ENCODE assay signal across 8 mouse cellular contexts in the genomic region with DNA sequence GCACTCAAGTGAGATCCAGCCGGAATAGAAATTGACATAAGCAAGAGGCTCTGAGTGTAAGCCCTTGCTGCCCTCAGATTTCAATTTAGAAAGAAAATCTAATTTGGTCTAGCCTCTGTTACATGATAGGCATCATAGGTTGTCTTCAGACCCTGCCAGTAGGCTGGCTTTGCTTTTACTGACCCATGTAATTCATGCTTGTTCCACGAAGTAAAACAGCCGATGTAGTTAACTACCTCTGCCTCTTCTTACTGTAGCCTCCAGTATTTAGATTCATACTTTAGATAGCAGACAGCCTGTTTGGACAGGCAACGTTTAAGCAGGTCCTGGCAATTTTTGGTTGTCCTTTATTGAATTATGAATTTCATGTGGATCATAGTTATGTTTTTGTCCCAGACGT. TPM values are rescaled to one million over a fixed set of nuclear protein-coding genes. Genes with fewer than 3 reads are reported as not detected.
DNase-seq lines count a peak whose midpoint lies in the region; ATAC-seq and TF ChIP-seq lines count a peak whose summit lies in the region.

No protein-coding gene starts in this region.

- TF ChIP-seq EP300 in liver, embryonic 14.5 days (IDR thresholded peaks at IDR 0.05; ENCODE audit: low read depth): no peak

- no peaks in the 10 kb centered on the region for H3K9me3 ChIP-seq in neural tube, embryonic 11.5 days (ENCODE audit: control insufficient read depth, low read length)
- no peaks in the 10 kb centered on the region for H3K9me3 ChIP-seq in liver, embryonic 14.5 days (ENCODE audit: control insufficient read depth, low read length)

- no peak for ATAC-seq in neural tube, embryonic 11.5 days (ENCODE audit: insufficient read depth, low FRiP score, low TSS enrichment)
- no peak for ATAC-seq in liver, embryonic 14.5 days (ENCODE audit: insufficient read depth)
- no peak for ATAC-seq in erythroblast, adult 5-6 weeks (replicated peaks; ENCODE audit: low FRiP score, poor library complexity, severe bottlenecking)

- peak overlapping the region; percentile 84 for H3K4me2 ChIP-seq in neural tube, embryonic 11.5 days (ENCODE audit: low read depth)
- peak overlapping the region; percentile 95 for H3K4me2 ChIP-seq in liver, embryonic 14.5 days (ENCODE audit: low read depth)

- no peaks in the 10 kb centered on the region for H3K27me3 ChIP-seq in neural tube, embryonic 11.5 days (ENCODE audit: control insufficient read depth, insufficient read depth, low read length)
- peaks cover 4% of the 10 kb centered on the region for H3K27me3 ChIP-seq in liver, embryonic 14.5 days (ENCODE audit: control insufficient read depth, insufficient read depth, low read length)

- TF ChIP-seq CTCF in liver, embryonic 14.5 days (IDR thresholded peaks at IDR 0.05; ENCODE audit: low read depth): no peak

- H3K9ac ChIP-seq in neural tube, embryonic 11.5 days (ENCODE audit: low read length): no peak overlapping the region; the same call in 1 of the 2 replicates
- H3K9ac ChIP-seq in liver, embryonic 14.5 days (replicated peaks): no peak overlapping the region; the same call in 1 of the 2 replicates

- peak overlapping the region; percentile 76; the same call in 1 of the 2 replicates for H3K4me3 ChIP-seq in neural tube, embryonic 11.5 days (ENCODE audit: low read depth, low read length)
- peak overlapping the region in 1 of 2 experiments; percentile 77; a peak in 2 of 4 replicates for H3K4me3 ChIP-seq in liver, embryonic 14.5 days (ENCODE audit: insufficient read depth in 1 of 2, low read depth in 2 of 2, low read length in 2 of 2)

- WGBS in neural tube, embryonic 11.5 days: 72% methylated on average over 5 of the region's 5 CpGs
- WGBS in liver, embryonic 14.5 days (ENCODE audit: insufficient replicate concordance): 45% methylated on average over 5 of the region's 5 CpGs

- DNase-seq in gastrocnemius, adult 18-20 months (ENCODE audit: low spot score): peak; percentile 24
- no peak for DNase-seq in gastrocnemius, adult 8-10 months (ENCODE audit: low spot score in 2 of 2)
- DNase-seq in neural tube, embryonic 11.5 days (ENCODE audit: low spot score): no peak
- DNase-seq in neural tube, embryonic 10.5 days (ENCODE audit: extremely low spot score, low spot score): no peak
- no peak for DNase-seq in liver, embryonic 14.5 days (ENCODE audit: low read depth in 3 of 3, low spot score in 3 of 3)
- DNase-seq in ovary, postnatal 10 days (ENCODE audit: low spot score): no peak
- no peak for DNase-seq in embryo, embryonic 10 days (ENCODE audit: low spot score)

- no peak overlapping the region for H3K27ac ChIP-seq in neural tube, embryonic 11.5 days (ENCODE audit: low read depth, low read length)
- H3K27ac ChIP-seq in liver, embryonic 14.5 days: no peak overlapping the region

- no peaks in the 10 kb centered on the region for H3K36me3 ChIP-seq in neural tube, embryonic 11.5 days (ENCODE audit: control insufficient read depth, insufficient read depth, low read length)
- H3K36me3 ChIP-seq in liver, embryonic 14.5 days (replicated peaks; ENCODE audit: control insufficient read depth, insufficient read depth, low read depth): no peaks in the 10 kb centered on the region

- H3K4me1 ChIP-seq in neural tube, embryonic 11.5 days (ENCODE audit: control insufficient read depth, insufficient read depth, low read length): peaks cover 9% of the 10 kb centered on the region; the same call in 1 of the 2 replicates
- H3K4me1 ChIP-seq in liver, embryonic 14.5 days (replicated peaks; ENCODE audit: control insufficient read depth in 2 of 2, insufficient read depth in 2 of 2, low read length in 1 of 2): peaks cover 10 to 19% of the 10 kb centered on the region in 2 experiments

RNA-seq across cellular contexts. Expression of a gene that starts 1.2 kb away (rescaled TPM):
- 10 to 100 TPM; 37.9 to 45.8 TPM for total RNA-seq in gastrocnemius, adult 18-20 months (2021)
- 10 to 100 TPM; 35.0 to 44.7 (median 40.1) TPM for total RNA-seq in gastrocnemius, adult 8-10 months (2022)
- polyA plus RNA-seq in neural tube, embryonic 11.5 days (2014; fragmentation: Nextera tagmentation; extraction: Ambion mirVana): 37.5 and 40.1 TPM in 2 replicates
- polyA plus RNA-seq in liver, embryonic 14.5 days (2012; rRNA removed): 3.7 and 4.7 TPM in 2 replicates
- 6.3 and 9.0 TPM in 2 replicates for polyA plus RNA-seq in liver, embryonic 14.5 days (2014; fragmentation: Nextera tagmentation; extraction: Ambion mirVana)
- 9.6 and 16.7 TPM in 2 replicates for total RNA-seq in erythroblast, adult 5-6 weeks (2015; ENCODE audit: low replicate concordance)
- 20.5 and 25.9 TPM in 2 replicates for total RNA-seq in erythroblast, adult 5-6 weeks (2017; ENCODE audit: low replicate concordance)
